Mouse (Mus musculus) embryo, embryonic 9.5 days (tissue): ENCODE measurements around the gene Adm2.

Experiments
- DNase-seq: peaks from one replicate; pipeline ENCODE4 v3.0.0-alpha.2; 2017; ENCODE audit errors: extremely low spot score

Gene Adm2

DNA sequence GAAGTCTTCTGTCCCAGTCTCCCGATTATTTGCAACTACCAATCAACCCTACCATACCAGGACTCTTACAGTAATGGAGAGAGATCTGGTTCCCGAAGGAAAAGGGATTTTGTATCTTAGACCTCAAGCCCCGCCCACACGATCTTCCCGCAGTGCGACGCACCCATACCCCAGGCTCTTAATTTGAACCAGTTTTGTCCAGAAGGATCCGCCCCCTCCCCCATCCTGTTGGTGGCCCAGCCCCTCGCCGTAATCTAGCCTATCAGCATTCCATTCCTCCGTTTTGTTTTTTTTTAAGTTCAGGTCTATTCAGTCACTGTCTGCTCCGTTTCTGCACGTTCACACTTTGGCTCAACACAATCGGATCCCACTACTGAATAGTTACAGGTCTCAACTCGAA is 33.9 kb downstream of the Adm2 start:
- peak; percentile 91 for DNase-seq

DNA sequence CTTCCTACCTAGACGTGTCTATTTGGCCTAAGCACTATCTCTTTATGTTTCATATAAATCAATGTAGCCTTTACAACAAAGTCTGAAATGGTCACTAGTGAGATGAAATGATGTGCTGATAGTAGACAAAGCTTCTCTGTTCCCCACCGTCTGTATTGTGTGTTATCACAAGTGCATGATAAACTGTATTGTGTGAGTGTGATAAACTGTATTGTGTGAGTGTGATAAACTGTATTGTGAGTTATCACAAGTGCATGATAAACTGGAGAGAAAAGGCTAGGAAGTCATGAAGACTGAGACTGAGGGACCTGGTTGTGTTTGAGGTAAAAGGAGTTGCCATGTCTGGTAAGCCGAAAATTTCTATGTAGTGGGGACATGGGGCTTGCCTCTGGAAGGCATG is 36.3 kb downstream of the Adm2 start:
- no peak for DNase-seq

DNA sequence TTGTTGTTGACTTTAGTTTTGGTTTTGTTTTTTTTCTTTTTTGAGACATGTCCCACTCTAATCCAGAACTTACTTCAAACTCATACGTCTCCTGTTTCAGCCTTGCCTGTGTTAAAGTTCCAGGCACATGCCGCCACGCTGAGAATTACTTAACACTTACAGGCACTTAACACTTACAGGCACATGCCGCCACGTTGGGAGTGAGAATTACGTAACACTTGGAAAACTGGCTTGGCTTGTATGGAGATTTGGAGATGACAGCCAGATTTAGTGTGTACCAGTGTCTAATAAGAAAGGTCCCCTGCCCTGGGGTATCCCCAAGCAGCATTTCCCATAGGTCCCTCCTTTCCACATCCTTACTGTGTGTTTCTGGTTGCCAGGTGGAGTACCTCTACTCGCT is 40.5 kb downstream of the Adm2 start:
- DNase-seq: no peak

DNA sequence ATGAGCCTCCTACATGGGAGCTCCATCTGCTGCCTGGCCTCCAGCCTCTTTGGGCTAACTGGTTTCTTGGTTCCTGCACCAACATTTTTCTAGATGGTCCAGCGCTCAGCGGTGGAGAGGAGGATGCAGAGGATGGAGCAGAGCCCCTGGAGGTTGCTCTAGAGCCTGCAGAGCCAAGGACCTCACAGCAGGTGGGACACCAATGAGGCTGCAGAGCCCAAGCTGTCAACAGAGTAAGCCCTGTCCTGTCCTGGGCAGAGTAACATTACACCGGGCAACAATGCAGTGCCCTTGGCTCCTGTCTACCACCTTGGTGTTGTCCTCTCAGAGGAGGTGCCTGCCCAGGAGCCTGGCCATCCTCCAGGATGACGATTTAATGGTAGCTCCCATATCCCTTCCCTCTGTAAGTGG is 42.6 kb downstream of the Adm2 start:
- DNase-seq: no peak

DNA sequence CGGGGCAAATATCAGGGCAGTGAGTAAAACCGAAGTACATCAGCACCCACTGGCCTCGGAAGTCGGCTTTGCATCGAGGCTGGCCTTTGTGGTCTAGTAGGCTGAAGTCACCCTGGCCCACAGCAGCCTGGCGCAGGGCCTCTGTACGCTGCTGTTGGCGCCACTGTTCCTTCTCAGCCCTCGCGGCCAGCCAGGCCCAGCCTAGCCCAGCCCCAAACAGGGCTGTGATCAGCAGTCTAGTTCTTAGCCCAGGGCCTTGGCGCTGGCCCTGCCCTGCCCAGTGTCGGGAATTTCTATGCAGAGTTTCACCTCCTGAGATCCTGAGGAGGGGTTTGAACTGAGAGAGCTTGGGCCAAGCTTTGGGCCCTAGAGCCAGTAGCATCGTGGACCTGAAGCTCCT is 49.5 kb downstream of the Adm2 start:
- DNase-seq: no peak

DNA sequence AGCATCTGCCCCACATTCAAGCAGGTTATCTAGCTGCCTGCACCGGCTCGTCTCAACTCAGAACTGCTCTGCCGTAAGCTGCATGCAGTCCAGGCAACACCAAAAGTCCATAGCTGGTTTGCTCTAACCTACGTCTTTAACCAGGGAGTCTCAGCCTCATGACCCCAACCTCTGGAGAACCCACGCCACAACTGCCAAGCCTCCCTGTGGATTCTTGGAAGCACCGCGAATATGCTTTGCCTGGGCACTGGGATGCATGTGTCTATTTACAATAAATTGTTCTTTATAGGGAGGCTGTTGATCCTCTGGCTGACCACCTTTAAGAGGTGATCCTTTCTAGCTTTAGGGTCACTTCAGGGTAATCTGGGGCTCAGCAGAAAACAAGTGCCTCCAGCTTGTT is 50.0 kb downstream of the Adm2 start:
- DNase-seq: no peak

DNA sequence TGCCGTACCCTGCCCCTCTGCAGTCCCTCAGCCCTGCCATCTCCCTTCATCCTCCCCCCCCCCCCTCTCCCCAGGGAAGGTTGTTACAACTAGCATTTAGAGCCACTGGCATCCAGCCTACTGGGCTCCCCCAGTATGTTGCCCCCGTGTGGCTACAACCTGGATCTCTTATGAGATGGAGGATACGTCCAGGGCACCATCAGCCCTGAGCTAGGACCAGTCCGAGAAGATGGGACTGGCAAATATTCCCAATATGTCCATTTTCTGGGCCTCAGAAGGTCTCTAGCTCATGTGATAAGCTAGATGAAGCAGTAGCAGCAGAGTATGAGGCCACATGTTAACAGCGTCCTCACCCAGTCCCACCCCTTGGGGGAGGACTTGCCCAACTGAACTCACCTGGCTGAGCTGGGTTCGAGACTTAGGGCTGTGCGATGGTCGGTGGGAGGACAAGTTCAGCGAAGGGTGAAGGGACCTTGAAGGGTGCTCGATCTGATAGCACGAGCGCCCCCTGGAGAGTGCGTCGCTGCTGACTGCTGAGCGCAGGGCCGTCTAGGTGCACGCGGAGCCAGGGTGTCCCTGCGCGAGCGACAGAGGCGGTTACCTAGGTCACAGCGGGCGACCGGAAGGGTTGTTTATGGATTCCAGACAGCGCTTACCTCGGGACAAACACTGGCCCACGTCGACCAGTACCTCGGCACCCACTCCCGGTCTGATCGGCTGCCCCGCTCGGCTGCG is 50.7 kb downstream of the Adm2 start:
- DNase-seq: peak; percentile 86

DNA sequence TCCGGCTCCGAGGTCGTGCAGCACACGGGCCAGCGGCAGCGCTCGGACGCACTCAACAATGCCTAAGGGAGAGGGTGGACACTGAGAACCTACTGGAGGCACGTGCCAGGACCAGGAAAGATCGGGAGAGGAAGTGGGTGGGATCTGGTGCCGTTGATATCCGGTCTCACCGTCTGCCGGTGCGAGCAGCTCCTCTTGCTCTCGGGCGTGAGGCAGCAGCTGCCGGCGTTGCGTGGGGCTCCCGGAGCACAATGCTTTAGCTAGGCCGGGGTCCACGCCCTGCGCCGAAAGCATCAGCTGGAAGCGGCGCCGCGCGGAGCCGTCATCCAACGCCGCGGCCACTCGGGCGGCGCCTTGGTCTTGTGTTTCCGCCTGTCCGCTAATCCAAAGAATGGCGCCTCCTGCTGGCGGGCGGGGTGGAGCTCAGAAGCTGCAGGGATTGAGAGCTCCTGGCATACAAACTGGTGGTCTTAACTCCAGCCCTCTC is 51.3 kb downstream of the Adm2 start, which contains the start of gene Sco2:
Gene Sco2 (minus strand): TSS at position 85 of the 487 bp plus-strand sequence.
- peak; percentile 96 for DNase-seq
